ENCODE assay signal across 15 mouse cellular contexts in genomic region chr12:40501141-40501540, GRCm38 (mm10).
"Had no signal": no experiment of that assay in that cellular context is flagged by ENCODE, and none has a peak within 500 bp of the region (broad histone marks: within the 10 kb centered on the region; RNA-seq: fewer than 3 reads in every experiment).

No protein-coding gene starts in this region.

- H3K4me3 ChIP-seq: neural tube, embryonic 15.5 days; stomach, embryonic 15.5 days had no signal

- H3K27me3 ChIP-seq: neural tube, embryonic 15.5 days; stomach, embryonic 15.5 days had no signal

- H3K9me3 ChIP-seq: neural tube, embryonic 15.5 days; stomach, embryonic 15.5 days had no signal

- H3K9ac ChIP-seq: neural tube, embryonic 15.5 days; stomach, embryonic 15.5 days had no signal

- H3K27ac ChIP-seq: neural tube, embryonic 15.5 days; stomach, embryonic 15.5 days; stomach, postnatal 0 days had no signal

- H3K4me2 ChIP-seq: neural tube, embryonic 15.5 days; stomach, embryonic 15.5 days had no signal

- H3K36me3 ChIP-seq: neural tube, embryonic 15.5 days; stomach, embryonic 15.5 days had no signal

- DNase-seq: retina, postnatal 1 day; right cerebral cortex, adult 18-20 months; right cerebral cortex, postnatal 14 days; right cerebral cortex, postnatal 25 days; right cerebral cortex, postnatal 4 days; spleen, adult 18-20 months; thymus, adult 18-20 months; thymus, adult 2 months; thymus, postnatal 14 days; thymus, postnatal 25 days; thymus, postnatal 36 days; thymus, postnatal 4 days had no signal
